Comparison of ENCODE assay signal across 8 mouse cellular contexts in genomic region chr16:93785805-93786204, GRCm38 (mm10). TPM values are rescaled to one million over a fixed set of nuclear protein-coding genes. Genes with fewer than 3 reads are reported as not detected.
A peak's percentile ranks its signal among the peaks of the same experiment; 100 is the strongest.
DNase-seq lines count a peak whose midpoint lies in the region; ATAC-seq and TF ChIP-seq lines count a peak whose summit lies in the region.

No protein-coding gene starts in this region.

- H3K4me2 ChIP-seq in forebrain, embryonic 12.5 days = no peak overlapping the region
- no peak overlapping the region for H3K4me2 ChIP-seq in hindbrain, embryonic 15.5 days

- intact Hi-C loops in left cerebral cortex, postnatal 25 days (cut with DNase I) = no loop called here

- 4% methylated on average over 9 of the region's 9 CpGs for WGBS in forebrain, embryonic 12.5 days
- WGBS in hindbrain, embryonic 15.5 days = 5% methylated on average over 9 of the region's 9 CpGs
- WGBS in small intestine, adult 2 months = 16% methylated on average over 9 of the region's 9 CpGs

- no peak overlapping the region for H3K27ac ChIP-seq in layer of hippocampus, adult 2 months
- no peak overlapping the region for H3K27ac ChIP-seq in forebrain, embryonic 12.5 days
- no peak overlapping the region for H3K27ac ChIP-seq in hindbrain, embryonic 15.5 days (replicated peaks)
- H3K27ac ChIP-seq in small intestine, adult 2 months (ENCODE audit: insufficient read depth, low read depth, low read length) = no peak overlapping the region

- no peak overlapping the region for H3K9ac ChIP-seq in forebrain, embryonic 12.5 days
- H3K9ac ChIP-seq in hindbrain, embryonic 15.5 days = no peak overlapping the region

- peaks cover 10% of the 10 kb centered on the region; the same call in 1 of the 2 replicates for H3K36me3 ChIP-seq in forebrain, embryonic 12.5 days (replicated peaks)
- H3K36me3 ChIP-seq in hindbrain, embryonic 15.5 days = peaks cover 36% of the 10 kb centered on the region
- H3K36me3 ChIP-seq in small intestine, adult 2 months (ENCODE audit: control insufficient read depth, insufficient read depth, low read length) = peaks cover 28% of the 10 kb centered on the region

- H3K27me3 ChIP-seq in forebrain, embryonic 12.5 days = no peaks in the 10 kb centered on the region
- H3K27me3 ChIP-seq in hindbrain, embryonic 15.5 days = no peaks in the 10 kb centered on the region
- no peaks in the 10 kb centered on the region for H3K27me3 ChIP-seq in small intestine, adult 2 months (ENCODE audit: control insufficient read depth, insufficient read depth, low read length)

- 0 out of 2 replicates have a peak, but pooled peaks cover 4% of the 10 kb centered on the region for H3K9me3 ChIP-seq in forebrain, embryonic 12.5 days
- no peaks in the 10 kb centered on the region for H3K9me3 ChIP-seq in hindbrain, embryonic 15.5 days

- peak; percentile 94 for TF ChIP-seq CTCF in layer of hippocampus, adult 2 months (conservative IDR thresholded peaks at IDR 0.05)
- TF ChIP-seq CTCF in brain, embryonic 14.5 days (IDR thresholded peaks at IDR 0.05; ENCODE audit: borderline replicate concordance, extremely low read depth, insufficient read depth, insufficient read length) = peak; percentile 93
- peak; percentile 84; the same call in 1 of the 2 replicates for TF ChIP-seq CTCF in small intestine, adult 2 months (IDR thresholded peaks at IDR 0.05; ENCODE audit: extremely low read depth, insufficient read length, insufficient replicate concordance, low read depth, low read length)

- DNase-seq in layer of hippocampus, adult 2 months (ENCODE audit: low spot score in 2 of 2) = peak; percentile 39 to 76
- no peak for DNase-seq in layer of hippocampus, adult 9-10 months (ENCODE audit: low spot score)
- DNase-seq in brain, embryonic 14.5 days (ENCODE audit: low read depth) = peak; percentile 86
- DNase-seq in left cerebral cortex, postnatal 25 days (ENCODE audit: low spot score in 2 of 2) = peak; percentile 52 to 61

- peaks cover 10% of the 10 kb centered on the region for H3K4me1 ChIP-seq in forebrain, embryonic 12.5 days
- 0 out of 2 replicates have a peak, but pooled peaks cover 3% of the 10 kb centered on the region for H3K4me1 ChIP-seq in hindbrain, embryonic 15.5 days (replicated peaks)
- no peaks in the 10 kb centered on the region for H3K4me1 ChIP-seq in small intestine, adult 2 months (ENCODE audit: control insufficient read depth, insufficient read depth, insufficient read length, low read length)

- no peak for TF ChIP-seq POLR2A in brain, embryonic 14.5 days (IDR thresholded peaks at IDR 0.05; ENCODE audit: borderline replicate concordance, extremely low read depth, insufficient read depth, insufficient read length, poor library complexity, severe bottlenecking)
- TF ChIP-seq POLR2A in small intestine, adult 2 months (IDR thresholded peaks at IDR 0.05; ENCODE audit: low read depth, low read length) = no peak

- H3K4me3 ChIP-seq in layer of hippocampus, adult 2 months = no peak overlapping the region
- no peak overlapping the region for H3K4me3 ChIP-seq in forebrain, embryonic 12.5 days (replicated peaks)
- H3K4me3 ChIP-seq in hindbrain, embryonic 15.5 days = no peak overlapping the region
- no peak overlapping the region for H3K4me3 ChIP-seq in small intestine, adult 2 months (ENCODE audit: low read depth, low read length)

- peak; percentile 82 for ATAC-seq in forebrain, embryonic 12.5 days (ENCODE audit: low FRiP score)
- peak; percentile 92 for ATAC-seq in hindbrain, embryonic 15.5 days (ENCODE audit: low FRiP score, low read depth)
- ATAC-seq in megakaryocyte-erythroid progenitor cell, adult 5-6 weeks (replicated peaks; ENCODE audit: low FRiP score, low TSS enrichment, poor library complexity, severe bottlenecking) = peak; percentile 81

RNA-seq across cellular contexts. Expression of gene Morc3, which starts 46.1 kb away (rescaled TPM):
- total RNA-seq in layer of hippocampus, adult 2 months (2021) = 10 to 100 TPM; 32.6 to 34.7 TPM
- 29.7 and 30.8 TPM in 2 replicates for polyA plus RNA-seq in brain, embryonic 14.5 days (2012; rRNA removed)
- polyA plus RNA-seq in forebrain, embryonic 12.5 days (2016; fragmentation: Nextera tagmentation; extraction: Ambion mirVana) = 33.6 and 34.6 TPM in 2 replicates
- 29.4 and 29.9 TPM in 2 replicates for polyA plus RNA-seq in hindbrain, embryonic 15.5 days (2015; fragmentation: Nextera tagmentation; extraction: Ambion mirVana)
- total RNA-seq in left cerebral cortex, postnatal 25 days (2021) = 10 to 100 TPM; 31.7 to 35.9 TPM
- 59.5 and 86.0 TPM in 2 replicates for total RNA-seq in megakaryocyte-erythroid progenitor cell, adult 5-6 weeks (2014; fragmentation: Nextera tagmentation)
- total RNA-seq in megakaryocyte-erythroid progenitor cell, adult 5-6 weeks (2017) = 137 and 163 TPM in 2 replicates
- 1.8 and 2.7 TPM in 2 replicates for polyA plus RNA-seq in small intestine, adult 2 months (2012; rRNA removed)
